Mouse (Mus musculus) kidney, adult 8-10 months (tissue): ENCODE results near the gene Ogt.

ENCODE experiments used
- DNase-seq, 2 experiments: peaks; one replicate each; pipeline ENCODE4 v3.0.0; 2022

Ogt gene

GRCm38 (mm10) chrX:101639741-101640166 lies at the start of gene Ogt:
Ogt (plus strand) TSS chrX:101640060.
- peak; percentile 93 to 94 for DNase-seq

DNA sequence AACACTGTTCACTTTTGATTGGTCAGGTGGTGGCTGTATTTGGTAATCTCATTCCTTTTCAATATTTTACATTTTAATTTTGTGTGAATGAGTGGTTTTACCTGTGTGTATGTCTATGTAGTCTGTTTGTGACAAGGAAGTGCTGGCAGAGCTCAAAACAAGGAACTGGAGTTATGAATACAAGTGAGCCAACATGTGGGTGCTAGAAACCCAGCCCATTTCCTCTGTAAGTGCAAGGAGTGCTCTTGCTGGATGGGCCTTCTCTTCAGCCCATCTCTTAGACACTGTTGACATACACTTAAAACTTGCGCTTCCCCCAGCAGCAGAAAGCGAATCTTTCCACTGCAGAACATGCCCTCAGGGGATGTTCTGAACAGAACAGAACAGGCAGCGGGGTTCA lies 23.7 kb upstream of the Ogt start:
- DNase-seq: no peak

DNA sequence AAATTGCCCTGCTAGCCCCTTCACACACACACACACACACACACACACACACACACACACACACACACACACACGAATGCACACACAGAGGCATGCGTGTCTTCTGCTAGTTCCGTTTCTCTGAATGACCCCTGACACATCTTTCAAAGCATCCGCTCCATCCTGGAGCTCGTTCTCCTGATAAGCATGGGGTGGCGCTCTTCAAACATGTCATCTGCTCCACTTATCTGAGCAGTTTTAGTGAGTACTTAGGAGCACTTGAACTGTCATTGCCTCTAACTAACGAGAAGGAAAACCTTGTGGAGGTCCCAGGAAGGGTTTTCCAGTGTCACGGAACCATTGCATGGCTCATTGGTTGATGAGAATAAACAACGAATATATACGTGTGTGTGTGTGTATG lies 22.0 kb upstream of the Ogt start:
- no peak for DNase-seq

GRCm38 (mm10) chrX:101620317-101620716 lies 19.5 kb upstream of the Ogt start:
- DNase-seq: peak in 1 of 2 experiments; percentile 7

GRCm38 (mm10) chrX:101622539-101622938 lies 17.3 kb upstream of the Ogt start:
- no peak for DNase-seq

- no peak for DNase-seq
Observed at GRCm38 (mm10) chrX:101636821-101637525, 2.9 kb upstream of the Ogt start.

DNA sequence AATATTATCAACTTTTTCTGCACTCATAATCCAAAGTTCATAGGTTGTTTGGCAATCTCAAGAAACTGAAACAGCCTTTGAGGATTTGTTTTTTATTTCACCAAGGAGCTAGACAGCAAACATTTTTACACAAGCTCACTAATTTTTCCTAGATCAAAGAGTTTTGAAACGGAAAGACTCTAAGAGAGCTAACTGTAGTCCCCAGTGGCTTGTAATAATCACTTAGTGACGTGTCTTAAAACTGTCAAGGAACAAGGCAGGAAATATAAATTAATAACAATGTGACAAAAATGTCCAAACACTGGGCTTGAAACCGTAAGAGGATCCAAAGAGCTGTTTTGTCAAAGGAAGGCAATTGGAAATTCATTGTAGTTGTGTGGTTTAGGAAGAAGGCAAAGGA lies 1.0 kb upstream of the Ogt start:
- no peak for DNase-seq

- peak in 1 of 2 experiments; percentile 6 for DNase-seq
Observed at GRCm38 (mm10) chrX:101639306-101639705, 554 bp upstream of the Ogt start.

GRCm38 (mm10) chrX:101640194-101641160 lies 617 bp downstream of the Ogt start:
- peak in 1 of 2 experiments; percentile 11 for DNase-seq

DNA sequence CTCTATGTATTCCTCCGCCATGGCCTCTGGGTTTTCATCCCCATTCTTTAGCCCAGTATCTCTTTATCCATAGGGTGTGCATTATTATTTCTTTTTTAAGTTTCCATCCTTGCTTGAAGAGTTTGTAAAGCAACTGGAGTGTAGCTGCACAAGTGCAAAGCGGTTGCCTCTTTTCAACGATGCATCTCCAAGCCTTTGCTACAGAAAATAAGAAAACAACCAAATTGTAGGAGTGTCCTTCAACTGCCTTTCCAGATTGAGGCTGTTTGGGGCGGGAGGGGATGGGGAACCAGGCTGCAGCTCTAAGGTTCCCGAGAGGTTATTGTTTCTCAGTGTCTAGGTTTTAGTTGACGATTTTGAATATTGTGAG lies 1.3 kb downstream of the Ogt start:
- DNase-seq: no peak

DNA sequence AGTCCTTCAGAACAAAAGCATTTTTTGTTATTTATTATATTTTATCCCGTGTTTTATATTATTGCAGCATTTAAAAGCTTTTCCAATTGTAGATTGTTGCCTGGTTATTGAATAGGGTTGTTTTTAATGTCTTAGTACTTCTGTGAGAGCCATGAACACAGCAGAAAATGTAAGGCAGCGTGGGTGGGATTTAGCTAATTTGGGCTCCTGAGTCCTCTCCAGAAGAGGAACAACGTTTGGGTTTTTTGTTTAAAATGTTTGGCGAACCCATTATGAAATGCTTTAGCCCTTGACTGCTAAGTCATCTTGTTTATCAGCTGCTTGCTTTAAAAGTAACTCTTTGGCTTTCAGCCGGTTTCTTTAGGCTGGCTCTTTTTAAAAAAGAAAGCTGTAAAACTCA lies 2.2 kb downstream of the Ogt start:
- no peak for DNase-seq

DNA sequence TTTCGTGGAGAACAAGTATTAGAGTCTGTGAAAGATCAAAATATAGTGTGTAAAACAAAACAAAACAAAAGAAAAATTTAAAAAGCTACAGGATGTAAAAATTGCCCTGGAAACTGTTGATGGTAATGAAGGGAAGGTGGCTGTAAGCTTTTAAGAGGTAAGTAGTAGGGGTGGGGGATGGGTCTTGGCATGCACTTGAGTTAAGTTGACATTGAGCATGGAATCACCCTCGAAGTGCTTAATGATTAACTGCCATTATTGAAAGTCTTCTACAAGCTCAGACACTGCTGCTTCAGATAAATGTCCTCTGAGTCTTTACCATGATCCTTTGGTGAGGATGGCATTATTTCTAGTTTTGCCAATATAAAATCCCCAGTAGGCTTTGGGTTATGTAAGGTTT lies 5.4 kb downstream of the Ogt start:
- DNase-seq: peak; percentile 49 to 68

- DNase-seq: no peak
Observed at GRCm38 (mm10) chrX:101646621-101647020, 6.8 kb downstream of the Ogt start.

- no peak for DNase-seq
Observed at GRCm38 (mm10) chrX:101695686-101696085, 55.8 kb downstream of the Ogt start.

- DNase-seq: no peak
Observed at GRCm38 (mm10) chrX:101697537-101697936, 57.7 kb downstream of the Ogt start.

- DNase-seq: no peak
Observed at GRCm38 (mm10) chrX:101698232-101698631, 58.4 kb downstream of the Ogt start.

DNA sequence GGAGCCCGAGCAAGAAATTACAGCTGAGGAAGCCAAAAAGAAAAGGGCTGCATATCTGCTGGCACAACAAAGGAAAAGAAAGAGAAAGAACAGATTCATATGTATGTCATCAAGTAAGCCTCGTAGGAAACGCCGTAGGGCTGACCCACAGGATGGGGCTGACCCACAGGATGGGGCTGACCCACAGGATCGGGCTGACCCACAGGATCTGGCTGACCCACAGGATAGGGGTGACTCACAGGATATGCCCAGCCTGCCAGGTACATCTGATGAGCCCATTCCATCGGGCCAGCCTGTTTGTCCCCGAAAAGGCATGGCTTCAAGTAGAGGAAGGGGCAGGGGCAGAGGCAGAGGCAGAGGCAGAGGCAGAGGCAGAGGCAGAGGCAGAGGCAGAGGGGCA lies 65.3 kb downstream of the Ogt start:
- DNase-seq: no peak

GRCm38 (mm10) chrX:101720401-101720800 lies 80.5 kb downstream of the Ogt start:
- DNase-seq: no peak

DNA sequence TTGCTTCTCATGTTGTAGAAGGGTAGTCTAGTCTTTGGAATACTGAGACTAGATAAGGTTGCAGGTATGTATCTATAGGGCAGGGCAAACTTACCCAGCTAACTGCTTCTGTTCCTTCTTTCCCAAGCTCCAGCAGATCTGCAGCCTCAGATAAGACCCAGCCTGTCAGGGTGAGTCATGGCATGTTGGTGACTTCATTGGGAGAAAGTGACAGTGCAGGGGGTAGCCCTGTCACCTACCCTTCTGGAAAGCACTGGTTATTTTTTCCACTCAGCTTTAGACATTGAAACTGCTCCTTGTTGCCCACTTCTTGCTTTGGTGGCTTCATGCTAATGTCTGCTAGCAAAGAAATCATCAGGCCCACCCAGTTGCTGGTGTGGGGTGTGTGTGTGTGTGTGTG lies 90.2 kb downstream of the Ogt start:
- DNase-seq: no peak

DNA sequence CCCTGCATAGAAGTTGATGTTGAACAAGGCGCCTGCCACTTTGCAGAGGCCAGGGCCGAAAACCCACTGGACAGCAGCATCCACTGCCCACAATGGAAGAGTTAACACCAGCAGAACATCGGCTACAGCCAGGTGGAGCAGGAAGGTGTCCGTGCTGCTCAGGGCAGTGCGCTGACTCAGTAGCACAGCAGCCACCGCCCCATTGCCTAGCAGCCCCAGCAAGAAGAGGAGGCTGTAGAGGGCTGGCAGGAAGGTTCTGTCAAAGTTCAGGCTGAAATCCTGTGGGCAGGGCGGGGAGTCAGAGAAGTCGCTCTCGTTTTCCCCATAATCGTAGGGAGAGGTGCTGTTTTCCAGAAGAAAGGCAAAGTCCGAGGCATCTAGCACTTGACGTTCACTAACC lies 92.8 kb downstream of the Ogt start:
- no peak for DNase-seq

GRCm38 (mm10) chrX:101733288-101733687 lies 93.4 kb downstream of the Ogt start:
- no peak for DNase-seq

- DNase-seq: peak; percentile 6 to 9
Observed at GRCm38 (mm10) chrX:101733828-101734319, 94.0 kb downstream of the Ogt start, which contains the start of gene Cxcr3. Cxcr3 (minus strand) TSS chrX:101734269.
